Mouse (Mus musculus): ENCODE data around the gene Rad51c. TPM values are rescaled to one million over a fixed set of nuclear protein-coding genes. Genes with fewer than 3 reads are reported as not detected.

Gene Rad51c
- total RNA-seq (2023) = 2.0 TPM

DNA sequence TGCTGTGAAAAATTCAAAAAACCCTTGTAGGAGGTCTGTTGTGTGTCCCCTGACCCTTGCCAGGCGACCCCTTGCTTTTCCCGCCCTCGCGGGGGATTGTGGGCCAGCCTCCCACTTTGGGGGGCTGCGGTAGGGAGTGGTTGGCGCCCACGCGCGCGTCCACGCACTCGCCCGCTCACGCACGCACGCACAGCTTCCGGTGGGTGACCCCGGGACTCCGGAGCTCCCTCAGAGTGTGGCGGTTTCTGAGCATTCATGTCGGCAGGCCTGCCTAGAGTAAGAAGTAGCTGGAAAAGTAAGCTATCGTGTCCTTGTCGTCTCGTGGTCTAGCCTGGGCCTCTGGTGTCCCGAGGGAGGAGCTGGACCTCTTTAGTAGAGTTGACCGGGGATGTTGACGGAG, at the start of gene Rad51c, which contains the start of gene Tex14:
TSS of gene Rad51c (minus strand) at position 79 of the 400 bp plus-strand sequence.
TSS of gene Tex14 (plus strand) at position 190 of the 400 bp plus-strand sequence.

DNA sequence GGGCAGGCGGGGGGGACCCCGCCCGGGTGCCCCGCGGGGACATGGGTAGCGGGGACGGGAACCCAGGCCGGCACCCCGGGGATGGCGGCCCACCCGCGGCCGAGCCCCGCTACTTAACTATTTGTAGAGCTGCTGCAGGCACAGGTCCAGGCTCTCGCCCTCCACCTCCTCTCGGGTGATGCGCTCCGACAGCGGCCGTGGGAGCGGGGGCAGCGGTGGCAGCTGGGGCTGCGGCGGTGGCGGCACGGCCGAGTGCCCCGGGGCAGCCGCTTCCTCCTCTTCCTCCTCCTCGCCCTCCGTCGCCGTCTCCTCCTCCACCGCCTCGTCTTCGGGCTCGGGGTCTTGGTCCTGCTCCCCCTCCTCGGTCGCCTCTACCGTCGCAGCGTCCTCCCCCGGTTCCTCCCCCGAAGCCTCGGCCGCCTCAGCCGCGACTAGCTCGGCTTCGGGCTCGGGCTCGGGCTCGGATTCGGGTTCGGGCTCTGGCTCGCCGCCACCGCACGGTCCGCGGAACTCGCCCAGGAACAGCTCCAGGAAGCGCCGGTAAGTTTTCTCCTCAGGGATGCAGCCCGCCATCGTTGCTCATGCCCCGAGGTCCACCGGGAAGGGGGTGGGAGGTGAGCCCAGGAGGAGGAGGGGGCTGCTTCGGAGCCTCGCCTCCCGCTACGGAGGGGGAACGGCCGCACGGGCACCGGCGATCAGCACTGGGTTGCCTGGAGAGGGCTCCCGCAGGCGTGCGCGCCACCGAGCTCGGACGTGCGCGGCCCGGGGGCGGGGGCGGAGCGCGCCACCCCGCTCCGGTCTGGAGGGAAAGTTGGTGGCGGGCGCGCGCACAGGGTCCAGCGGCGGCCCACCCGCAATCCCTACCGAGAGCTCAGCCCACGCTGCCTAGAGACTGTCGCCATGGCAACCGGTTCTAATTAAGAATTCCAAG, 46.2 kb downstream of the Rad51c start, which contains the start of gene Ppm1e:
TSS of gene Ppm1e (minus strand) at position 693 of the 931 bp plus-strand sequence.

Other genes starting within 250 kb of the Rad51c start
- 1.4 TPM for gene Ppm1e, start 45.9 kb downstream of the Rad51c start, total RNA-seq (2023)
- gene Tex14, start 111 bp upstream of the Rad51c start, total RNA-seq (2023) = 1.1 TPM
- gene Gm11492, start 161.7 kb upstream of the Rad51c start, total RNA-seq (2023) = not detected
- 2.9 TPM for gene Sept4, start 163.9 kb upstream of the Rad51c start, total RNA-seq (2023)
- 21.9 TPM for gene Mtmr4, start 187.2 kb upstream of the Rad51c start, total RNA-seq (2023)
- 0.15 TPM for gene Hsf5, start 212.2 kb upstream of the Rad51c start, total RNA-seq (2023)

Data from CD8-positive naive resting alpha-beta T cell, adult 57 days (primary cell).